Mouse (Mus musculus) CD4-positive helper T cell, adult 2 months (primary cell): ENCODE data around the gene Trim44.

Experiments
- DNase-seq: peaks from one replicate; pipeline ENCODE4 v3.0.0-alpha.2; 2012; ENCODE audit warnings: low read depth, missing footprints, low spot score

Gene Trim44

GRCm38 (mm10) chr2:102365983-102366545 is 41.6 kb downstream of the Trim44 start:
- DNase-seq = no peak

GRCm38 (mm10) chr2:102364565-102365200 is 42.9 kb downstream of the Trim44 start:
- no peak for DNase-seq

GRCm38 (mm10) chr2:102362896-102363530 is 44.6 kb downstream of the Trim44 start:
- DNase-seq = no peak

GRCm38 (mm10) chr2:102362266-102362665 is 45.4 kb downstream of the Trim44 start:
- no peak for DNase-seq

GRCm38 (mm10) chr2:102356879-102357695 is 50.5 kb downstream of the Trim44 start:
- no peak for DNase-seq

- DNase-seq = no peak
Measured at GRCm38 (mm10) chr2:102354076-102354475, 53.6 kb downstream of the Trim44 start.

GRCm38 (mm10) chr2:102341429-102341828 is 66.2 kb downstream of the Trim44 start:
- DNase-seq = no peak

GRCm38 (mm10) chr2:102336816-102337215 is 70.8 kb downstream of the Trim44 start:
- DNase-seq = no peak

GRCm38 (mm10) chr2:102331932-102332331 is 75.7 kb downstream of the Trim44 start:
- no peak for DNase-seq

- no peak for DNase-seq
Measured at GRCm38 (mm10) chr2:102331092-102331491, 76.5 kb downstream of the Trim44 start.

GRCm38 (mm10) chr2:102325921-102326320 is 81.7 kb downstream of the Trim44 start:
- DNase-seq = no peak

- DNase-seq = no peak
Measured at GRCm38 (mm10) chr2:102324336-102324735, 83.3 kb downstream of the Trim44 start.

GRCm38 (mm10) chr2:102316540-102316939 is 91.1 kb downstream of the Trim44 start:
- no peak for DNase-seq

GRCm38 (mm10) chr2:102315153-102315552 is 92.5 kb downstream of the Trim44 start:
- DNase-seq = no peak

- DNase-seq = no peak
Measured at GRCm38 (mm10) chr2:102314610-102315009, 93.0 kb downstream of the Trim44 start.

- DNase-seq = no peak
Measured at GRCm38 (mm10) chr2:102314068-102314467, 93.6 kb downstream of the Trim44 start.

- peak; percentile 14 for DNase-seq
Measured at GRCm38 (mm10) chr2:102312903-102313302, 94.7 kb downstream of the Trim44 start.

GRCm38 (mm10) chr2:102303274-102303673 is 104.4 kb downstream of the Trim44 start:
- no peak for DNase-seq

GRCm38 (mm10) chr2:102302532-102302931 is 105.1 kb downstream of the Trim44 start:
- no peak for DNase-seq

GRCm38 (mm10) chr2:102294827-102295270 is 112.8 kb downstream of the Trim44 start:
- no peak for DNase-seq

- DNase-seq = no peak
Measured at GRCm38 (mm10) chr2:102293181-102293580, 114.4 kb downstream of the Trim44 start.

GRCm38 (mm10) chr2:102292051-102292450 is 115.6 kb downstream of the Trim44 start:
- DNase-seq = no peak
